Mouse (Mus musculus) forebrain, embryonic 12.5 days (tissue): ENCODE data around the gene Rab23. TPM values are rescaled to one million over a fixed set of nuclear protein-coding genes. Genes with fewer than 3 reads are reported as not detected.

Source experiments
- ATAC-seq: fragments of 200-750 bp; cut with Nextera tagmentation; 2 replicates; pipeline ENCODE4 v1.8.0; 2017; ENCODE audit warnings: moderate TSS enrichment; ENCODE audit not compliant: low FRiP score
- H3K27ac ChIP-seq: fragments of 300-500 bp; sonication (generic); 2 replicates; pipeline ENCODE4 v1.5.1; 2016; ENCODE audit warnings: mild to moderate bottlenecking
- H3K27me3 ChIP-seq: fragments of 300-500 bp; sonication (generic); 2 replicates; pipeline ENCODE4 v1.6.1; 2016; ENCODE audit warnings: mild to moderate bottlenecking
- H3K36me3 ChIP-seq: fragments of 300-500 bp; sonication (generic); replicated peaks from 2 replicates; pipeline ENCODE4 v1.6.1; 2016; ENCODE audit warnings: mild to moderate bottlenecking
- H3K4me1 ChIP-seq: fragments of 300-500 bp; sonication (generic); 2 replicates; pipeline ENCODE4 v1.6.1; 2016
- H3K4me2 ChIP-seq: fragments of 300-500 bp; sonication (generic); 2 replicates; pipeline ENCODE4 v1.6.1; 2016; ENCODE audit warnings: mild to moderate bottlenecking, moderate library complexity
- H3K4me3 ChIP-seq: fragments of 300-500 bp; sonication (generic); replicated peaks from 2 replicates; pipeline ENCODE4 v1.5.1; 2016; ENCODE audit warnings: mild to moderate bottlenecking
- H3K9ac ChIP-seq: fragments of 300-500 bp; sonication (generic); 2 replicates; pipeline ENCODE4 v1.6.1; 2016; ENCODE audit warnings: mild to moderate bottlenecking
- H3K9me3 ChIP-seq: fragments of 300-500 bp; sonication (generic); 2 replicates; pipeline ENCODE4 v1.6.1; 2016
- WGBS: fragments of 180-500 bp; shearing (Covaris S2); methylation state at CpG from one replicate; pipeline ENCODE4 v1.1.7; 2016; 5-methylcytosine and 5-hydroxymethylcytosine counted together
- polyA plus RNA-seq: library from polyadenylated mRNA; unstranded; fragments of >200 nt; fragmentation: Nextera tagmentation; extraction: Ambion mirVana; gene quantifications from 2 replicates; pipeline ENCODE4 v1.2.1, GENCODE M21; 2016

Gene Rab23
- polyA plus RNA-seq, 1 experiment from 2014 or later = 32.3 TPM

- 26% methylated on average over 18 of the region's 18 CpGs for WGBS
- H3K27me3 ChIP-seq = no peaks in the 10 kb centered on the region
- H3K27ac ChIP-seq = no peak overlapping the region
- no peak overlapping the region for H3K9ac ChIP-seq
- peaks cover 5% of the 10 kb centered on the region; the same call in 1 of the 2 replicates for H3K36me3 ChIP-seq
- peaks cover 18% of the 10 kb centered on the region for H3K4me1 ChIP-seq
- H3K9me3 ChIP-seq = no peaks in the 10 kb centered on the region
- ATAC-seq = no peak
- H3K4me3 ChIP-seq = peak overlapping the region; percentile 58
- peak overlapping the region; percentile 86 for H3K4me2 ChIP-seq
Measured at GRCm38 (mm10) chr1:33756258-33757032, 36.8 kb downstream of the Rab23 start.

- peaks cover 7% of the 10 kb centered on the region; the same call in 1 of the 2 replicates for H3K36me3 ChIP-seq
- peak overlapping the region; percentile 86 for H3K4me2 ChIP-seq
- peak; percentile 50 for ATAC-seq
- peak overlapping the region; percentile 58 for H3K4me3 ChIP-seq
- peaks cover 18% of the 10 kb centered on the region for H3K4me1 ChIP-seq
- H3K9me3 ChIP-seq = no peaks in the 10 kb centered on the region
- WGBS = 6% methylated on average over 14 of the region's 14 CpGs
- H3K9ac ChIP-seq = peak overlapping the region; percentile 79
- H3K27me3 ChIP-seq = no peaks in the 10 kb centered on the region
- no peak overlapping the region for H3K27ac ChIP-seq
Measured at GRCm38 (mm10) chr1:33757033-33757413, 37.3 kb downstream of the Rab23 start.

- H3K27ac ChIP-seq = 0 out of 2 replicates have a peak within 1 kb of the TSS, but pooled peaks have one; percentile 0
Measured at GRCm38 (mm10) chr1:33757491-33758041, 37.9 kb downstream of the Rab23 start, which contains the start of gene Bag2. Gene Bag2, minus strand, starts transcription at chr1:33757795.

GRCm38 (mm10) chr1:33758488-33758887 is 38.8 kb downstream of the Rab23 start:
- no peak for ATAC-seq
- H3K36me3 ChIP-seq = peaks cover 10% of the 10 kb centered on the region; the same call in 1 of the 2 replicates
- H3K9me3 ChIP-seq = no peaks in the 10 kb centered on the region
- no peak overlapping the region for H3K4me3 ChIP-seq
- peaks cover 18% of the 10 kb centered on the region for H3K4me1 ChIP-seq
- no peak overlapping the region for H3K27ac ChIP-seq
- 69% methylated on average over 4 of the region's 4 CpGs for WGBS
- no peak overlapping the region for H3K9ac ChIP-seq
- no peak overlapping the region for H3K4me2 ChIP-seq
- no peaks in the 10 kb centered on the region for H3K27me3 ChIP-seq

More at GRCm38 (mm10) chr1:33757491-33758041, 37.9 kb downstream of the Rab23 start, which contains the start of gene Bag2:
- H3K4me3 ChIP-seq = peak within 1 kb of the TSS; percentile 58
- ATAC-seq = peak; percentile 87
- peak within 1 kb of the TSS; percentile 79 for H3K9ac ChIP-seq
- H3K27me3 ChIP-seq = no peaks in the 10 kb centered on the region
- H3K36me3 ChIP-seq = peaks cover 9% of the 10 kb centered on the region; the same call in 1 of the 2 replicates
- H3K4me1 ChIP-seq = peaks cover 18% of the 10 kb centered on the region
- 1% methylated on average over 54 of the region's 61 CpGs for WGBS
- peak within 1 kb of the TSS; percentile 86 for H3K4me2 ChIP-seq
- H3K9me3 ChIP-seq = no peaks in the 10 kb centered on the region

GRCm38 (mm10) chr1:33763826-33764225 is 44.1 kb downstream of the Rab23 start:
- WGBS = 56% methylated on average over 2 of the region's 2 CpGs
- no peaks in the 10 kb centered on the region for H3K4me1 ChIP-seq

GRCm38 (mm10) chr1:33765468-33766080 is 45.9 kb downstream of the Rab23 start:
- WGBS = 86% methylated on average over 11 of the region's 11 CpGs
- H3K9ac ChIP-seq = no peak overlapping the region
- H3K4me2 ChIP-seq = no peak overlapping the region
- ATAC-seq = no peak
- H3K4me3 ChIP-seq = no peak overlapping the region
- H3K27me3 ChIP-seq = no peaks in the 10 kb centered on the region
- peaks cover 38% of the 10 kb centered on the region for H3K36me3 ChIP-seq
- no peak overlapping the region for H3K27ac ChIP-seq
- no peaks in the 10 kb centered on the region for H3K4me1 ChIP-seq
- H3K9me3 ChIP-seq = no peaks in the 10 kb centered on the region

More at GRCm38 (mm10) chr1:33763826-33764225, 44.1 kb downstream of the Rab23 start:
- Histone ChIP-seq H3K9me3 (no peaks in the 10 kb centered on the region), H3K4me3 (no peak overlapping the region), H3K9ac (no peak overlapping the region), H3K27me3 (no peaks in the 10 kb centered on the region), H3K27ac (no peak overlapping the region), H3K36me3 (peaks cover 27% of the 10 kb centered on the region), H3K4me2 (no peak overlapping the region)
- no peak for ATAC-seq

GRCm38 (mm10) chr1:33766520-33767508 is 47.1 kb downstream of the Rab23 start:
- H3K4me1 ChIP-seq = no peaks in the 10 kb centered on the region
- WGBS = 66% methylated on average over 16 of the region's 16 CpGs
- no peak for ATAC-seq
- no peak overlapping the region for H3K27ac ChIP-seq
- H3K9ac ChIP-seq = no peak overlapping the region
- no peak overlapping the region for H3K4me2 ChIP-seq
- H3K9me3 ChIP-seq = no peaks in the 10 kb centered on the region
- peaks cover 48% of the 10 kb centered on the region for H3K36me3 ChIP-seq
- no peaks in the 10 kb centered on the region for H3K27me3 ChIP-seq
- no peak overlapping the region for H3K4me3 ChIP-seq

- 88% methylated on average over 1 of the region's 1 CpGs for WGBS
- H3K4me2 ChIP-seq = no peak overlapping the region
- H3K27me3 ChIP-seq = no peaks in the 10 kb centered on the region
- no peak overlapping the region for H3K27ac ChIP-seq
- peaks cover 58% of the 10 kb centered on the region for H3K36me3 ChIP-seq
- no peaks in the 10 kb centered on the region for H3K9me3 ChIP-seq
- ATAC-seq = no peak
- H3K9ac ChIP-seq = no peak overlapping the region
- H3K4me1 ChIP-seq = no peaks in the 10 kb centered on the region
- no peak overlapping the region for H3K4me3 ChIP-seq
Measured at GRCm38 (mm10) chr1:33768091-33768787, 48.6 kb downstream of the Rab23 start.

GRCm38 (mm10) chr1:33768827-33769226 is 49.1 kb downstream of the Rab23 start:
- Histone ChIP-seq H3K9ac (no peak overlapping the region), H3K27ac (no peak overlapping the region), H3K4me3 (no peak overlapping the region), H3K9me3 (no peaks in the 10 kb centered on the region), H3K4me2 (no peak overlapping the region), H3K27me3 (no peaks in the 10 kb centered on the region), H3K36me3 (peaks cover 60% of the 10 kb centered on the region), H3K4me1 (no peaks in the 10 kb centered on the region)
- ATAC-seq = no peak

- 96% methylated on average over 10 of the region's 10 CpGs for WGBS
- ATAC-seq = no peak
- H3K9me3 ChIP-seq = no peaks in the 10 kb centered on the region
- H3K27ac ChIP-seq = no peak overlapping the region
- H3K27me3 ChIP-seq = no peaks in the 10 kb centered on the region
- H3K36me3 ChIP-seq = peaks cover 59% of the 10 kb centered on the region
- H3K4me1 ChIP-seq = no peaks in the 10 kb centered on the region
- no peak overlapping the region for H3K4me2 ChIP-seq
- H3K4me3 ChIP-seq = no peak overlapping the region
- H3K9ac ChIP-seq = no peak overlapping the region
Measured at GRCm38 (mm10) chr1:33771621-33772020, 51.9 kb downstream of the Rab23 start.

- Histone ChIP-seq H3K27ac (no peak overlapping the region), H3K9ac (no peak overlapping the region), H3K9me3 (no peaks in the 10 kb centered on the region), H3K4me3 (no peak overlapping the region), H3K36me3 (peaks cover 64% of the 10 kb centered on the region), H3K4me1 (no peaks in the 10 kb centered on the region), H3K27me3 (no peaks in the 10 kb centered on the region), H3K4me2 (no peak overlapping the region)
- 95% methylated on average over 9 of the region's 9 CpGs for WGBS
- no peak for ATAC-seq
Measured at GRCm38 (mm10) chr1:33772106-33772505, 52.4 kb downstream of the Rab23 start.
